Mouse (Mus musculus) thymus, adult 2 months (tissue): ENCODE data around the gene Vmn2r30. TPM values are rescaled to one million over a fixed set of nuclear protein-coding genes. Genes with fewer than 3 reads are reported as not detected.
A peak's percentile ranks its signal among the peaks of the same experiment; 100 is the strongest.
"Not testable (repeated sequence)": the region's sequence is repeated elsewhere in the genome, so short reads cannot be mapped to it uniquely, and the experiment has no call there.

Experiments used
- DNase-seq: peaks from one replicate; pipeline ENCODE4 v3.0.0; 2021
- H3K27ac ChIP-seq: fragments of 200-500 bp; 2 replicates; pipeline ENCODE4 v1.5.1; 2012; ENCODE audit warnings: low read length, control low read depth; ENCODE audit not compliant: control insufficient read depth, insufficient read depth
- H3K27me3 ChIP-seq: fragments of 200-500 bp; 2 replicates; pipeline ENCODE4 v1.6.1; 2012; ENCODE audit warnings: mild to moderate bottlenecking, low read length, moderate library complexity, mixed read lengths; ENCODE audit not compliant: control insufficient read depth, insufficient read depth
- H3K36me3 ChIP-seq: fragments of 200-500 bp; 2 replicates; pipeline ENCODE4 v1.6.1; 2012; ENCODE audit warnings: mild to moderate bottlenecking, low read length, moderate library complexity; ENCODE audit not compliant: control insufficient read depth, insufficient read depth
- H3K4me1 ChIP-seq: fragments of 200-500 bp; replicated peaks from 2 replicates; pipeline ENCODE4 v1.6.1; 2012; ENCODE audit warnings: low read length; ENCODE audit not compliant: control insufficient read depth, insufficient read depth
- H3K4me3 ChIP-seq: fragments of 200-500 bp; 2 replicates; pipeline ENCODE4 v1.5.1; 2012; ENCODE audit warnings: mild to moderate bottlenecking, low read length, control low read depth, moderate library complexity; ENCODE audit not compliant: control insufficient read depth, insufficient read depth
- CTCF ChIP-seq: fragments of 200-500 bp; IDR thresholded peaks from 2 replicates; pipeline ENCODE4 v1.5.1; 2012; ENCODE audit warnings: mild to moderate bottlenecking, control low read depth, low read length, moderate library complexity, borderline replicate concordance; ENCODE audit not compliant: control insufficient read depth, poor library complexity, insufficient read depth; ENCODE audit errors: extremely low read depth
- POLR2A ChIP-seq: fragments of 200-500 bp; IDR thresholded peaks from 2 replicates; pipeline ENCODE4 v1.6.1; 2012; ENCODE audit warnings: mild to moderate bottlenecking, low read length, control low read depth, moderate library complexity; ENCODE audit not compliant: control insufficient read depth, poor library complexity, insufficient read depth; ENCODE audit errors: extremely low read depth
- WGBS: fragments of 180-500 bp; shearing (Covaris S2); methylation state at CpG from one replicate; pipeline ENCODE4 v1.1.7; 2018; 5-methylcytosine and 5-hydroxymethylcytosine counted together
- polyA plus RNA-seq: library from polyadenylated mRNA; depleted of rRNA; stranded (reverse); fragments of >200 nt; gene quantifications from 2 replicates; pipeline ENCODE4 v1.2.3, GENCODE M21; 2012; rRNA removed

Vmn2r30 gene
- polyA plus RNA-seq = not detected in 2 replicates

DNA sequence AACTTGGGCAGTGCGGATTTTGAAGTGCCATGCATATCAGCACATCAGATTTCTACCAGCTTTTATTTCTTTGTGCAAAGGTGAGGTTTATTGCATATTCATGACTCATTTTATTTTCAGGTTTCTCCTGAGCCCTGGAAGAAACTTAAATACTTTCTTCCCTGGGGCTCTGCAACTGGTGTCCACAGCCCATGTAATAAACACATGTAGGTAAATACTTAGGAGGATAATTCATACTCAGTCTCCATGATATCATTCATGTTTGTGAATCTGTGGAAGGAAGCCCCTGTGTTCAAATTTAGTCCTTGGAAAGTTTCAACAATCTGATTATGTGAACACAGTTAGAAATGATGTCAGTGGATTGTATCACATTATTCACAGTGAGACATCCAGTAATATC lies at the start of gene Vmn2r30:
Gene Vmn2r30, minus strand, starts transcription at position 101 of the 400 bp plus-strand sequence.
- H3K27ac ChIP-seq, H3K4me1 ChIP-seq, H3K27me3 ChIP-seq, H3K36me3 ChIP-seq, DNase-seq, H3K4me3 ChIP-seq: not testable (repeated sequence)
- 50% methylated on average over 1 of the region's 1 CpGs for WGBS

DNA sequence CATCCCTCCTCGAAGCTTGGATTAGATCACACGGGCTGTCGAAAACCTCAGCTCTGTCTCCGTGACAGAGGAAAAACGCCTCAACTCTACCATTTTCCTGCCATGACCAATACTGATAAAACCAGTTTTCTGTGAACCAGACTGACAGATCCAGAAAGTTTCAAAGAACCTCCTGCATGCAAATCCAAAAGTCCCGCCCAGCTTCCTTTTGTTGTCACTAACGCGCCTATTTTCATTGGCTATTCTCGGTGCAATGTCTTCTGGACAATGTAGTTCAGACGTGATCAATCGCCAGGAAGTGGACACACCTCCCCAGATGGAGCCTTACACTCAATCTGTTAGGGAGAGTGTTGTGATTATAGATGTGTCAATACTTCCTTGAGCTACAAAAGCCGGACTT lies 37.0 kb upstream of the Vmn2r30 start, which contains the start of gene Gm45783:
Gene Gm45783, minus strand, starts transcription at position 143 of the 400 bp plus-strand sequence.
- H3K4me1 ChIP-seq, H3K4me3 ChIP-seq, H3K27me3 ChIP-seq, DNase-seq, H3K27ac ChIP-seq, H3K36me3 ChIP-seq: not testable (repeated sequence)
- 47% methylated on average over 12 of the region's 12 CpGs for WGBS

DNA sequence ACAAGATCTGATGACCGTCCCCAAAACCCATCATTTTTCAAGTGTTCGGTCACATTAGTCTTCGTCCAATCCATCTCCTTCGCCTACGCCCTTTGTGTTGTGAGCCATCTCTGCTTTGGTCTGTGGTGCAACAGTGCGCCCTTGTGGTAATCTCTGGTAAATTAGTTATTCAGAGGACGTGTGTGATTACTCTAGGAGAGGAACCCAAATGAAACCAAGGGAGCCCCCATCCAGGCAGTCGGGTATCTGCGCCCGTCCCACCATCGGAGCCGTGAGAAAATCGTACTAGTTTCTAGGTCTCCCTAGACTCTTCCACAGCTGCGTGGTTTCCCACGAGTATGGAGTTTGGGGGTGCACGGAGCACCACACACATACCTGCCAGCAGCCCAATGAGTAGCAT lies 41.8 kb downstream of the Vmn2r30 start:
- Histone ChIP-seq H3K4me1 (peaks cover 6% of the 10 kb centered on the region), H3K27ac (no peak overlapping the region), H3K4me3 (no peak overlapping the region), H3K27me3 (no peaks in the 10 kb centered on the region; the same call in 1 of the 2 replicates), H3K36me3 (peaks cover 33% of the 10 kb centered on the region)
- peak; percentile 54 for DNase-seq
- 77% methylated on average over 16 of the region's 16 CpGs for WGBS
- TF ChIP-seq POLR2A (no peak), CTCF (peak; percentile 13; the same call in 1 of the 2 replicates)

DNA sequence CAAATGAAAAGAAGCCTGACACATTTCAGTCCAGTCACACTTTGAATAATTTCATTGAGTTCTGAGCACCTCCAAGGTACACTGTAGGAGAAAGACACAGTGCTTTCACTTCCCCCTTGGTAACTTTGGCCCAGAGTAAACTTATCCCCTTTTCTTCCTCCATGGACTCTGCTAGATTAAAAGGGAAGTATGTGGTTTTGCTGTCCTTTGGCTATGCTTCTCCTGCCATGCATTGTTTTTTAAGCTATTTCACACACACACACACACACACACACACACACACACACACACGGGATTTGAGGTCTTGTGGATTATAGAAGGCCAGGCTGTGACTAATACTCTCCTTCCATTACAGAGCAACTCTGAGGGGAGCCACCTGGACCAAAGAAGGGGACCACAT lies 56.0 kb downstream of the Vmn2r30 start:
- 0% methylated on average over 1 of the region's 1 CpGs for WGBS
- no peak for TF ChIP-seq CTCF
- no peak for TF ChIP-seq POLR2A
- no peaks in the 10 kb centered on the region for H3K27me3 ChIP-seq
- peaks cover 18% of the 10 kb centered on the region for H3K36me3 ChIP-seq
- no peak for DNase-seq
- no peak overlapping the region for H3K4me3 ChIP-seq
- H3K27ac ChIP-seq = no peak overlapping the region
- H3K4me1 ChIP-seq = peaks cover 3% of the 10 kb centered on the region

GRCm38 (mm10) chr7:7277966-7278567 lies 59.3 kb downstream of the Vmn2r30 start, which contains the start of gene Gm45844:
Gene Gm45844 (minus strand): TSS chr7:7278289.
- peak; percentile 91 for DNase-seq
- WGBS = 41% methylated on average over 45 of the region's 45 CpGs
- not testable (repeated sequence) for H3K36me3 ChIP-seq, H3K4me1 ChIP-seq, H3K27me3 ChIP-seq, H3K27ac ChIP-seq
- H3K4me3 ChIP-seq = peak within 1 kb of the TSS; percentile 31
- TF ChIP-seq CTCF = peak; percentile 100

DNA sequence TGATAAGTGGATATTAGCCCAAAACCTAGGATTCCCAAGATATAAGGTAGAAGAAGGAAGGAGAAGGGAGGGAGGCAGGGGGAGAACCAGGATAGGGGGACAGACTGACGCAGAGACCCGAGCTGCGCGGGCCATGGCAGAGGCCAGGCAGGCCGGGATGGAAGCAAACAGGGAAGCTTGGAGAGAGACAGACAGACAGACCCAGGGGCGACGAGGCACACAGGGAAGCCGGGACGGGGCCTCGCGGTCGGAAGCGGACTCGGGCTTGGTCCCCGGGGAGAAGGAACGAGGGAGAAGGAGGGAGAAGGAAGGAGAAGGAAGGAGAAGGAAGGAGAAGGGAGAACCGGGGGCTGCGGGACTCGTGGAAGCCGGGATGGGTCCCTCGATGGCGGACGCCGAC lies 59.9 kb downstream of the Vmn2r30 start:
- not testable (repeated sequence) for H3K36me3 ChIP-seq, H3K27me3 ChIP-seq, H3K27ac ChIP-seq, H3K4me1 ChIP-seq
- WGBS = 58% methylated on average over 24 of the region's 24 CpGs
- DNase-seq = peak; percentile 34
- H3K4me3 ChIP-seq = peak overlapping the region; percentile 31; the same call in 1 of the 2 replicates

Other genes starting within 250 kb of the Vmn2r30 start
- 14.6 and 18.5 TPM in 2 replicates for gene Zfp954, start 216.1 kb downstream of the Vmn2r30 start, polyA plus RNA-seq
- 1.4 and 1.7 TPM in 2 replicates for gene Zfp773, start 200.9 kb downstream of the Vmn2r30 start, polyA plus RNA-seq
- 0.66 and 0.80 TPM in 2 replicates for gene Zfp418, start 166.3 kb downstream of the Vmn2r30 start, polyA plus RNA-seq
- 1.3 TPM in 2 replicates for gene Zfp772, start 127.6 kb downstream of the Vmn2r30 start, polyA plus RNA-seq
- gene Vmn2r29, start 90.3 kb downstream of the Vmn2r30 start, polyA plus RNA-seq = 0.08 and 0.14 TPM in 2 replicates
- gene Gm45844, start 59.3 kb downstream of the Vmn2r30 start, polyA plus RNA-seq = 0.38 and 2.3 TPM in 2 replicates
- 43.0 and 46.7 TPM in 2 replicates for gene Clcn4, start 36.8 kb downstream of the Vmn2r30 start, polyA plus RNA-seq
- not detected in 2 replicates for gene Gm45783, start 37.0 kb upstream of the Vmn2r30 start, polyA plus RNA-seq
- gene Vmn2r31, start 62.1 kb upstream of the Vmn2r30 start, polyA plus RNA-seq = not detected in 2 replicates
- gene Vmn2r32, start 142.4 kb upstream of the Vmn2r30 start, polyA plus RNA-seq = not detected in 2 replicates
- not detected in 2 replicates for gene Vmn2r33, start 229.2 kb upstream of the Vmn2r30 start, polyA plus RNA-seq